Mouse (Mus musculus) embryonic stem cell, embryonic (primary cell): ENCODE data around the gene Fgfr2.

Source experiments
- CTCF ChIA-PET, 4 experiments: fragments of 300-600 bp in 2 of 4; fragments of 350-600 bp in 2 of 4; sonication (Branson Sonifier 250); formaldehyde crosslinking; loops; one replicate each; lab custom pipeline; 2022; ENCODE audit warnings: inconsistent platforms in 2 of 4; lab: Charles Lee
- POLR2A ChIA-PET, 4 experiments: fragments of 300-600 bp in 2 of 4; fragments of 350-600 bp in 2 of 4; sonication (Branson Sonifier 250); formaldehyde crosslinking; loops; one replicate each; lab custom pipeline; 2022; ENCODE audit warnings: antibody characterized with exemption in 4 of 4, inconsistent platforms in 1 of 4; lab: Charles Lee

The Fgfr2 gene

GRCm38 (mm10) chr7:132565831-132566230, 557.3 kb downstream of the Fgfr2 start:
- CTCF ChIA-PET: interaction anchor here in 3 of 4 experiments (0.6 to 1.7 kb wide), 4 partner anchors 10 to 245 kb away, joined by 3 to 4 read pairs (median 4); no protein-coding TSS in a partner anchor
- POLR2A ChIA-PET: interaction anchor here in 2 of 4 experiments (0.9 to 4.3 kb wide), 4 partner anchors 10 to 20 kb away, joined by 3 to 19 read pairs (median 4); partner anchors contain the start of gene Oat (in 2 of the 2)

- POLR2A ChIA-PET: interaction anchor here in 1 of 4 experiments (1.4 kb wide), 1 partner anchor 17 kb away, joined by 6 read pairs; the partner anchor contains the start of gene Oat
- CTCF ChIA-PET: interaction anchor here in 2 of 4 experiments (0.6 to 1.5 kb wide), 2 partner anchors 16 to 79 kb away, joined by 3 read pairs; no protein-coding TSS in a partner anchor
Measured at GRCm38 (mm10) chr7:132559138-132559766, 563.9 kb downstream of the Fgfr2 start.

- CTCF ChIA-PET: no interaction called here
- POLR2A ChIA-PET: no interaction called here
Measured at GRCm38 (mm10) chr7:132558141-132558736, 564.9 kb downstream of the Fgfr2 start.

- ChIA-PET CTCF (interaction anchor here in 3 of 4 experiments (0.6 to 1.2 kb wide), 4 partner anchors 82 to 1000 kb away, joined by 3 to 4 read pairs (median 4); no protein-coding TSS in a partner anchor), POLR2A (interaction anchor here in 1 of 4 experiments (1.0 kb wide), 1 partner anchor 12 kb away, joined by 3 read pairs; no protein-coding TSS in a partner anchor)
Measured at GRCm38 (mm10) chr7:132556575-132556974, 566.6 kb downstream of the Fgfr2 start.

GRCm38 (mm10) chr7:132555911-132556310, 567.2 kb downstream of the Fgfr2 start:
- CTCF ChIA-PET: interaction anchor here in 2 of 4 experiments (0.6 to 1.2 kb wide), 4 partner anchors 20 to 342 kb away, joined by 3 to 4 read pairs (median 3); no protein-coding TSS in a partner anchor
- POLR2A ChIA-PET: interaction anchor here in 1 of 4 experiments (0.8 kb wide), 1 partner anchor 20 kb away, joined by 3 read pairs; no protein-coding TSS in a partner anchor

- ChIA-PET POLR2A (interaction anchor here in 1 of 4 experiments (0.7 kb wide), 1 partner anchor 375 kb away, joined by 6 read pairs; no protein-coding TSS in a partner anchor), CTCF (interaction anchor here in 1 of 4 experiments (0.7 kb wide), 1 partner anchor 14 kb away, joined by 4 read pairs; no protein-coding TSS in a partner anchor)
Measured at GRCm38 (mm10) chr7:132554091-132554490, 569.1 kb downstream of the Fgfr2 start.

GRCm38 (mm10) chr7:132551351-132552126, 571.6 kb downstream of the Fgfr2 start:
- ChIA-PET POLR2A (interaction anchor here in 3 of 4 experiments (0.6 to 1.8 kb wide), 5 partner anchors 23 to 136 kb away, joined by 3 to 13 read pairs (median 4); partner anchors contain the start of gene Oat (in 2 of the 3)), CTCF (interaction anchor here (0.5 to 1.9 kb wide), 44 partner anchors 8 to 1122 kb away, joined by 3 to 17 read pairs (median 4); partner anchors contain the start of genes Chst15 (in 1 of the 4), Lhpp (in 1 of the 4) and Oat (in 1 of the 4))

GRCm38 (mm10) chr7:132547126-132547525, 576.0 kb downstream of the Fgfr2 start:
- ChIA-PET CTCF (no interaction called here), POLR2A (no interaction called here)

GRCm38 (mm10) chr7:132542427-132542826, 580.7 kb downstream of the Fgfr2 start:
- ChIA-PET CTCF (interaction anchor here in 2 of 4 experiments (1.6 kb wide), 2 partner anchors 10 kb away, joined by 3 to 4 read pairs; no protein-coding TSS in a partner anchor), POLR2A (no interaction called here)

GRCm38 (mm10) chr7:132541566-132541965, 581.6 kb downstream of the Fgfr2 start:
- ChIA-PET POLR2A (interaction anchor here in 1 of 4 experiments (0.6 kb wide), 1 partner anchor 388 kb away, joined by 4 read pairs; no protein-coding TSS in a partner anchor), CTCF (interaction anchor here in 1 of 4 experiments (0.6 kb wide), 1 partner anchor 81 kb away, joined by 4 read pairs; no protein-coding TSS in a partner anchor)

GRCm38 (mm10) chr7:132540597-132540996, 582.6 kb downstream of the Fgfr2 start:
- CTCF ChIA-PET: no interaction called here
- POLR2A ChIA-PET: no interaction called here

- POLR2A ChIA-PET: no interaction called here
- CTCF ChIA-PET: interaction anchor here in 1 of 4 experiments (0.6 kb wide), 1 partner anchor 128 kb away, joined by 3 read pairs; no protein-coding TSS in a partner anchor
Measured at GRCm38 (mm10) chr7:132529206-132529605, 593.9 kb downstream of the Fgfr2 start.

- POLR2A ChIA-PET: no interaction called here
- CTCF ChIA-PET: no interaction called here
Measured at GRCm38 (mm10) chr7:132513419-132513982, 609.6 kb downstream of the Fgfr2 start.

- ChIA-PET CTCF (no interaction called here), POLR2A (no interaction called here)
Measured at GRCm38 (mm10) chr7:132509110-132509509, 614.0 kb downstream of the Fgfr2 start.

GRCm38 (mm10) chr7:132507361-132507760, 615.8 kb downstream of the Fgfr2 start:
- ChIA-PET CTCF (interaction anchor here (0.6 to 1.8 kb wide), 16 partner anchors 10 to 754 kb away, joined by 3 to 7 read pairs (median 4); no protein-coding TSS in a partner anchor), POLR2A (interaction anchor here in 2 of 4 experiments (0.7 to 1.0 kb wide), 3 partner anchors 65 to 73 kb away, joined by 3 to 4 read pairs (median 4); partner anchors contain the start of gene Oat (in 1 of the 2))

- CTCF ChIA-PET: interaction anchor here in 1 of 4 experiments (0.9 to 1.8 kb wide), 3 partner anchors 11 to 20 kb away, joined by 3 to 7 read pairs (median 3); no protein-coding TSS in a partner anchor
Measured at GRCm38 (mm10) chr7:132506226-132506625, 616.9 kb downstream of the Fgfr2 start.

GRCm38 (mm10) chr7:132502445-132502844, 620.7 kb downstream of the Fgfr2 start:
- ChIA-PET CTCF (interaction anchor here in 1 of 4 experiments (0.7 kb wide), 1 partner anchor 33 kb away, joined by 3 read pairs; no protein-coding TSS in a partner anchor), POLR2A (interaction anchor here in 2 of 4 experiments (0.6 to 0.9 kb wide), 3 partner anchors 185 to 593 kb away, joined by 3 to 7 read pairs (median 3); no protein-coding TSS in a partner anchor)

More at GRCm38 (mm10) chr7:132506226-132506625, 616.9 kb downstream of the Fgfr2 start:
- POLR2A ChIA-PET: no interaction called here
